Mouse (Mus musculus) kidney, postnatal 4 days (tissue): ENCODE results near the gene Cfap43.
"Not testable (repeated sequence)": the region's sequence is repeated elsewhere in the genome, so short reads cannot be mapped to it uniquely, and the experiment has no call there.

Experiments
- DNase-seq, 2 experiments: peaks; one replicate each; pipeline ENCODE4 v3.0.0; 2021; ENCODE audit warnings: mixed read lengths in 2 of 2

Cfap43 gene

DNA sequence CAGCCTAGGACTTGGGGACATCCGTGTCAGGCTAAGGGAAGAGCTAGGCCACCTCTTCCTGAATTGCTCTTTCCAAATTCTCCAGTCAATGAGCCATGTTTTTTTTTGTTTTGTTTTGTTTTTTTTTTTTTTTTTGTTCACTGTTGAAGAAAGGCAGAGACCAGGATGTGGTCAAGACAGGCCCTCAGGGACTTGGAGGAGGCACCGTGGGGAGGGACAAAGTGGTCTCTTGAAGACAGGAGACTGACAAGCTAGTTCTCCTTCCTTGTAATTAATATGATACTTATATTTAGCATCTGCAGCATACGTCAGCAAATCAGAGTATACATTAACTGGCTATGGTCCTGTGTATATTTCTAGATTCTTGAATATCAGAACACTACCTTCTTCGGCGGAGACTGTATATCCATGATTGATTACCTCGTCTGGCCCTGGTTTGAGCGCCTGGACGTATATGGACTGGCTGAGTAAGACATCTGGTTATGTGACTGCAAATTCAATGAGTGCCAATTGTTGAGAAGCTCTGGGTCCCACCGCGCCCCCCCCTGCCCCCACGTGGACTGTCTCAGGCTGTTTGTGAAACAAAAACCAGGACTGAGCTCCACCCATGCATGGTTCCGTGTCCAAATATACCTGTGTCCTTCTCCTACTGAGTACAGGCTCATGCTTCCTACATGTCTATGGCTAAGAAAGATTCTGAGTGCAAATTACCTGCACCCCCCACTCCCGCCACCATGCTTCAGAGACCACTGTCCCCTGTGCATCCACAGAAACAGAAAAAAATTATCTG is 34.6 kb downstream of the Cfap43 start:
- no peak for DNase-seq

DNA sequence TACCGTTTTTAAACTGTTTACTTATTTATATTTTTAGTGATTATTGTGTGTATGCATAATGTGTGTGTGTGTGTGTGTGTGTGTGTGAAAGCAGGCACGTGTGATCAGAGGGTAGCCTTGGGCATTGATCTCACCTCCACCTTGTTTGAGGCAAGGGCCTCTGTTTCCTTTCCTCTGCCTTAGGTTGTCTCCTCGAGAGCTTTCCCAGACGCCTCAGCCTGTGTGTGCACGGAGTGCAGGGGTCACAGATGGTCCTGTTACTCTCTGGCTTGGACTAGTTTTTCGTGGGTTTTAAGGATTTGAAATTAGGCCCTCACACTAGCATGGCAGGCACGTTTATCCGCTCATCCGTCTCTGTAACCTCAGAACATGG is 36.2 kb downstream of the Cfap43 start:
- DNase-seq: no peak

DNA sequence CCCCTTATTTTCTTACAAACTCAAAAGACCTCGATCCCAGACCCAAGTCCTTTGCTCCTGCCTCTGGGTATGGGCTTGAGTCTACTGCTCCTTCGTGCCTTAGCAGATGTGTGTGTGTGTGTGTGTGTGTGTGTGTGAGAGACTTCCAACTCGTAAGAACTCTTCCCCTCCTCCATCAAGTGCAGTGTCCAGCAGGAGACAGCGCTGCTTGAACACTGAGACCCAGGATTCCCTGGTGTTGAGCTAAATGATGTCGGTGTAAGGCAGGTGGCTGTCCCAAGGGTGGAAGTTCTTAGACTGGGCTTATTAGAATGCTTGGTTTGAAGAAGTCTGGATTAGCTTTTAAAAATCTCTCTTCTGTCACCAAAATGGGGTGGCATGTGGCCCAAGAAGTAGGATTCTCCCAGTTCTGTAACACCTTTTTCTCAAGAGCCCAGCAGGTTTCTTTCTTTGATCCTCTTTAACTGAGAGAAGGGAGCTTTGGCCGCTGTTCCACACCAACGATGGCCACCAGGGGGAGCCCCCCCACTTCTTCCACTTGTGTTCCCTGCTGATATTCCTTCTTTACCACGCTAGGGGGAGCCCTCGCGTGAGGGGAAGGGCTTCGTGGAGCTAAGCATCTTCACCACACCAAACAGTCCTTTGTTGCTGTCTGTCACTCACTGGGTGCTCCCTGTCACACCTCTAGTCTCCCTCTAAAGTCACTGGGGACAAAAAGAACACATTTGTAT is 36.8 kb downstream of the Cfap43 start:
- DNase-seq: peak; percentile 88 to 89

DNA sequence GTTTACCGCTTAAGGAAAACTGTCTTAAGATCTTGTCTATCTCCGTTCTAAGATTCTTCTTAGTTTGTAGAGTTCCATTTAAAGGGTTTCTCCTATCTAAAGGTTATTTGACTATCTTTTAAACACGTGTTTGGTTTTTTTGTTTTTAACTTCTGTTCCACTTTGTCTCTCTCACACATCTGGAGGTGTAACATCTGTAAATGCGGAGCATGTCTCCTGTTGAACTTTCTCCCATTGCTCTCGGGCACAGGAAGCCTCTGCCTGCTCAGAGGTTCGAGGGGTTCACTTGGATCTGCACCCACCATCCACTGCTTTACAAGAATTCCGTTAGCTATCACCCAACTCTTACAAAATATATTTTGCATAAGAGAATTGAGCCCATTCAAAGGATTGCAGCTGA is 37.5 kb downstream of the Cfap43 start:
- no peak for DNase-seq

DNA sequence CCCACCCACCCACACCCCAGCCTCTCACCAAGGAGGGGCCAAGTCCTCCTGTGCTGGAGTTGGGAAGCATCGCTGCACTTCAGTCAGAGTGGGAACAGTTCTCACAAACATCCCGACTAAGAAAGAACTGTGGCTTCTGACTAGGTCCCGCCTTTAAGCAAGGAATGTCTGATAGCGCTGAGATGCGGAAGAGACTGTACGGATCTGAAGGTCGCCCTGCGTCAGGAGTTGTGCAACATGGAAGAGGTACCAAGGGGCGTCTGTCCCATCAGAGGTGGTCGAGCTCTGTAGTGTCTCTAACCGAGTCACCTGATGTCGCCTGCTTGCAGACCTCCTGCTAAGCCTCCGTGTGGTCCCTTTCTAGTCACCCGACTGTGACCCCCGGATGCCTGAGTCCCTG is 42.8 kb downstream of the Cfap43 start:
- DNase-seq: no peak

DNA sequence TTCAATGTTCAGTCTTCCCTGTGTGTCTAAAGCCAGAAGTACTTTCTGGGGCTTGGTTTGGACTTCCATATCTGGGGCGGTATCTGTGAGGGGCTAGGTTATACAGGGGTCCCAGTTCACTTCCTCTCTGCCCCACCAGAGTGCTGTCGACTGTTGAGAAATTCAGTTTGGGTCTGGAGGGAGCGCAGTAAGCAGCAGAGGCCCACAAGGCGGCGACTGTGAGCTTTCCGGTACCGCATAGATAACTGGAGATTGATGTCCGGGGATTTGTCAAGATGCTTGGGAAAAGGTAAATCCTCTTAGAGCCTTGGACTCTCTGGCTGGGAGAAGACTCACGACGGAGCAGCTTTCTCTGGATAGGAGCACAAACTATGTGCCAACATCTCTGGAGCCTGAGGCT is 47.6 kb downstream of the Cfap43 start:
- DNase-seq: peak; percentile 48 to 56

DNA sequence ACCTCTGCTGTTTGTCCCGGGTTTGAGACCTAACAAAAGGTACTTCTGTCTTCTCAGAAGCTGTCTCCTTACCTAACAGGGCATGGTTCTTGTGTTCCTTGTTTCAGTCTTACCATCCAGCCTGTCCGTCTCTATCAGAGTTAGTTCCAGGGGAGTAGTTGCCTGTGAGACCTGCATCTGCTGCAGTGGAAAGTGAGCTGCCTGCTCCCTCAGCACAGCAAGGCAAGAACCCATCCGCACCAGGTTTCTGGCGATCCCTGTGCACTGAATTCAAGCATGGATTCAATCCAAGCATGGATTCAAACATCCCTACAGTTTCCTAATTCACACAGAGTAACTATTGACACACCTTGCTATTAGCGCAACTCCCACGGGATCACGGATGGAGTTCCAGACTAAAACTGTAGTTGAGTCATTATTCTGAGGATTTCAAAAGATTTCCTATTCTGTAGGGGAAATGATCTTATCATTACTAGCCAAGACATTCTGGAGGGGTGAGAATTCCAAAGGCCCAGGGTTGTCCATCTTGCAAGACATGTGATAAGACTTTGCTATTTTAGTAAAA is 48.9 kb downstream of the Cfap43 start:
- no peak for DNase-seq

DNA sequence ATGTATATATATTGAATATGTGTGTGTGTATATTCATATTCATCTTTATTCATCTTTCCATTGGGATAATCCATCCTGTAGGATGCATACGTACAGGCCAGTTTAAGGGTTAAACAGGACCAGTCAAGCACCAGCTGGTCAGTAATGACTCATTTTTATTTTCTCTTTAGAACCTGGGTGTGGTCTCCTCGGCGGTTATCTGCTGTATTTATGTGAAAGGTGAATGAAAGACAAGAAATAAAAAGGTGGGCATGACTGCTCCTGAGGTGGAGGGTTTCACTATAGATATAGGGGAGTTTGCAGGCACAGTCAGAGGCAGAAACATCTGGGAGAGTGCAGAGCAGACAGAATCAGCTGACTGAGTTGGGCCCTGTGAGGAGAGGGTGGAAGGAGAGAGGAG is 49.6 kb downstream of the Cfap43 start:
- no peak for DNase-seq

DNA sequence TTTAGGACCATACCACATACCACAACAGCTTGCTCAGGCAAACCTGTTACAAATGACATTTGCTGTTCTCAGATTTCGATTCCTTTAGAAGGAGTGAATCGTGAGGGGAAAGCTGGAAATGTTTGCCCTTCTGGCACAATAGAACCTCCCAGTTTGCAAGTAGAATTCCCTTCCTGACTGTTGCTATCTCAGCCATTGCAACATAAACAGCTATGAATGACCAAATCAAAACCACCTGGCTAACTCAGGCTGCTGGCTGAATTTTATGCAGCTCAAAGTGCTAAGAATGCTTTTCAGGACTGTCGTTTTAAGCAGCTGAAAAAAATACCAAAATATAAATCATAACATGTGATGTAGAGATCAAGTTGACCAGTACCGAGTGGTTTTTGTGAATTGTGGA is 50.1 kb downstream of the Cfap43 start:
- DNase-seq: no peak

DNA sequence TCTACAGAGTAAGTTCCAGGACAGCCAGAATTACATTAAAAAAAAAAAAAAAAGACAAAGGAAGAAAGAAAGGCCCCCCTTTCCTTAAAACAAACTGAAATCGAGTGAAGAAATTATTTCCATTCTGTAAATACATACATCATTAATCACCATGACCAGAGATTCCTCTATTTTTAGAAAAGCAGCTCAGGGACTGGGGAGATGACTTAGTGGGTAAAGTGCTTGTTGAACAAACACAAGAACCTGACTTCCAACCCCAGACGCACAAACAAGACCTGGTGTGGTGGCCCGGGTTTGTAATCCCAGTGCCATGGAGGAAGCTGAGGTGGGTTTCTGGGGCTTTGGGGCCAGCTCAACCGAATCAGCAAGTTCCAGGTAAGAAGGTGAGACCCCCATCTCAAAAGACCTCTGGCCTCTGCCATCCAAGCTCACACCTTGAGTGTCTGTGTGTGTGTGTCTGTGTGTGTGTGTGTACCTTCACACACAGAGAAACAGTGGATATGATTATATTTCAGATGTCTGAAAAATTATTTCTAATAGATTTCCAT is 51.4 kb downstream of the Cfap43 start:
- DNase-seq: no peak

DNA sequence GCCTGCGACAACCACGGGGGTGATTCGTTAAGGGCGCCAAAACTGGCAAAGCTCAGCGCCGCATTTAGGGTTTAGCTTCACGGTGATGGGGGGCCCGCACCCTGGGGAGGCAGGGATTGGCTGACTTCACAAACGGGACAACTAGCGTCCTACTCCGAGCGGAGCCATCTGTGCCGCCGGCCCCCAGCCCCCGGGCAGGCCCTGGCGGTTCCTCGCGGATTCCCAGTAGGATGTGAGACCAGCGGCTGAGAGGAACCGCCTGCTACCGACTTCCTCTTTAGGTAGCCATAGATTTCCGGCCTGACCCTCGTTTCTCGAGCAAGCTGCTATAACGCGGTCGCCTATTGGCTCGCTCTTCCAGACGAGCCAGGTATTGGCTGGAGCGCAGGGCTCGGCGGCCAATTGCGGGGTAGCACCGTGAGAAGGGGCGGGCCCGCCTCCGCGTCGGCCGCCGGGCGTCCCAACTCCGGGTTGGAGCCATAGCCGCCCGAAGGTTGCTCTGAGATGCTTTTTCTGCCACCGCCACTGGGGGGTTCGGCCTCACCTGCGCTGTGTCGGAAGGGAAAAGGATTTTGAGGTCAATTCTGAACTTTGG is 53.6 kb downstream of the Cfap43 start, which contains the start of gene Gsto2:
Gene Gsto2, plus strand, starts transcription at position 182 of the 595 bp plus-strand sequence.
- DNase-seq: peak; percentile 94 to 97

DNA sequence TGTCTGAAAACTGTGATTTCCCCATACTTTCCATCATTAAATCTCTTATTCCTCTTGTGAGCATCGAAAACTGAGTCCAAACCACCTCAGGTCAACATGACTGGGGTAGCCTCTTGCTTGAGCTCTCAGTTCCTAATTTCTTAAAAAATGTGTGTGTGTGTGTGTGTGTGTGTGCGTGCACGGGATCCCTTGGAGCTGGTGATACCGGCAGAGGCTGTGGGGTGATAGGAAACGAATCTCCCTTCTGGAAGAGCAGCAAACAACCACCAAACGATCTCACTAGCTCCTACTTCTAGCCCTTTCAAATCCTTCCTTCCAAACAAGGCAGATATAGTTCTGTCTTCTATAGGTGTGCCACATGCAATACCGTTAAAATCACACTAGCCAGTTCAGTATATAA is 54.4 kb downstream of the Cfap43 start:
- no peak for DNase-seq

DNA sequence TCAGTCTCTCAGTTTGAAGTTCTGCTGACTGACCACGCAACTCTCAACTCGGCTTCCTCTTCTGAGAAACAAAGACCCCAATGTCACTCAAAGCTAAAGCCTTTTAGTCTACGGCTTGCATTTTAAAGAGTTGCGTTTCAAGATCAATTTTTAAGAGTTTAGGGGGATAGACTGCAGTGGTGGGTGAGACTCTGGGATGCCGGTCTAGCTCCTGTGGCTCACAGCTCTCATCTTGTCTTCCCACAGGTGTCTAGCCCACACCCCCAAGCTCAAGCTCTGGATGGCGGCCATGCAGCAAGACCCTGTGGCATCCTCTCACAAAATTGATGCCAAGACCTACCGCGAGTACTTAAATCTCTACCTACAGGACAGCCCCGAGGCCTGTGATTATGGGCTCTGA is 55.0 kb downstream of the Cfap43 start:
- no peak for DNase-seq

DNA sequence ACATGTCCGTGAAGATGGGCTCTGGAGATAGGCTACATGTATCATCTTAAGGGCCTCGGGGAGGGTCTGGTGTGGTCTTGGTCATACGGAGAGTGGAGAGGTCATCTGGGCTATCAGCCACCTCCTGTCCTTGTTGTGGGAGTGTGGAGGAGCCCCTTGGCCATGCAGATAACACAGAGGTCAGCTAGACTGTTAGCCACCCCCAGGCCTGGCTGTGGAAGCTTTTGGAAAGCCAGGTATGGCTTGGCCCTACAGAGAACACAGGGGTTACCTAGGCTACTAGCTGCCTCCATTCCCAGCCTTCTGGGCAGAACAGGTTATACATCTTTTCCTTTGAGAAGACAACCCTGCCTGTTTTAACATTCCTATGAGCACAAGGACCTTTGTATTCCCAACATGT is 56.5 kb downstream of the Cfap43 start:
- no peak for DNase-seq

DNA sequence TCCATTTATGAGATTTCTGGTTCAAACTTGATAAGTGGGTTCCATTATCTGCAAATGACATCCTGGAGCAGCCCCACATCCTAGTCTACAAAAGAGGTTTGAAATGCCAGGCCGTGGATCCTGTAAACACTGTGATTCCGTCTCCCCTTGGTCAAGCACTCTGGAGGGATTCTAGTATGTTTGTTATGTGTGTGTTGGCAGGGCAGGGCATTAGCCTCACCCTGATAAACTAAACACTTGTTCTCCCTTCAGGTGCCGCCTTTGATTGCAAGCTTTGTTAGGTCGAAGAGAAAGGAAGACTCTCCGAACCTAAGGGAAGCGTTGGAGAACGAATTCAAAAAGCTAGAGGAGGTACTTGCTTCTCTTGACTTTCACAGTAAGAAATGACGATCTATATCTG is 59.9 kb downstream of the Cfap43 start:
- no peak for DNase-seq

DNA sequence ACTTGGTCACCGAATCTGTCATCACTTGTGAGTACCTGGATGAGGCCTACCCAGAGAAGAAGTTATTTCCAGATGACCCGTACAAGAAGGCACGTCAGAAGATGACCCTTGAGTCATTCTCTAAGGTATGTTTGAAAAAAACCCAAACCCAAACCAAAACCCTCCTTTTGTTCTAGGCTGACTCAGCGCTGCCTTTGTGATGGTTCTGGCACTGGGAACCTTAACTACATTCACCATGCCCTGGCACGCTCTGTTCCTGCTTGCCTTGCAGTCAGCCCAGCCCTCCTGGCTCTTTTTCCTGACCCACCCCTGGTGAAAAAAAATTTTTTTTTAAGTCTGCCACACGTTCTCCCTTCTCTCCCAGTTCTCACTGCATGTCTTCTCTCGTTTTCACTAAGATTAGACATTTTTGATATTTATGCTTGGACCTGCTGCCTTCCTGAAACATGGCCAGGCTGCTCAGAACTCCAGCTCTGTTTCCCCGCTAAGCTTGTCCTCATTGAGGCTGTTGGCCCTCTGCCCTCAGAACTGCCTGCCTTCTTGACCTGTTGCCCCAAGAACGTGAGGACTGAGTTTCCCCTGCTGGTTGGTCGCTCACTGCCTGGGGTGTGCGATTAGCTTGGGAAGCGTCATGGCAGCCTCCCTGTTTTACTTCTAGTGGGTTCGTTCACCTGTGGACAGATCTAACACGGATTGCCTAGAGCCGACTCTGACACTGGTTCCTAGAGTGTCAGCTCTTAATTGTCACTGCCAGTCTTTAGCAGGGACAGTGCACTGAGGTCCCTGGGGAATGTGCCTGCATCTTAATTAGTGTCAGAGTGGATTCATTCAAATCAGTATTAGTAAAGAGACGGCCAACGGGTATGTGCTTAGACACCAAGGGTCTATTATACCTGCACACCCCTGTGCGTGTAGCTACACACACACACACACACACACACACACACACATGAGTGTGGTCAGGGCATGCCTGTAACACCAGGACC is 60.8 kb downstream of the Cfap43 start:
- no peak for DNase-seq

DNA sequence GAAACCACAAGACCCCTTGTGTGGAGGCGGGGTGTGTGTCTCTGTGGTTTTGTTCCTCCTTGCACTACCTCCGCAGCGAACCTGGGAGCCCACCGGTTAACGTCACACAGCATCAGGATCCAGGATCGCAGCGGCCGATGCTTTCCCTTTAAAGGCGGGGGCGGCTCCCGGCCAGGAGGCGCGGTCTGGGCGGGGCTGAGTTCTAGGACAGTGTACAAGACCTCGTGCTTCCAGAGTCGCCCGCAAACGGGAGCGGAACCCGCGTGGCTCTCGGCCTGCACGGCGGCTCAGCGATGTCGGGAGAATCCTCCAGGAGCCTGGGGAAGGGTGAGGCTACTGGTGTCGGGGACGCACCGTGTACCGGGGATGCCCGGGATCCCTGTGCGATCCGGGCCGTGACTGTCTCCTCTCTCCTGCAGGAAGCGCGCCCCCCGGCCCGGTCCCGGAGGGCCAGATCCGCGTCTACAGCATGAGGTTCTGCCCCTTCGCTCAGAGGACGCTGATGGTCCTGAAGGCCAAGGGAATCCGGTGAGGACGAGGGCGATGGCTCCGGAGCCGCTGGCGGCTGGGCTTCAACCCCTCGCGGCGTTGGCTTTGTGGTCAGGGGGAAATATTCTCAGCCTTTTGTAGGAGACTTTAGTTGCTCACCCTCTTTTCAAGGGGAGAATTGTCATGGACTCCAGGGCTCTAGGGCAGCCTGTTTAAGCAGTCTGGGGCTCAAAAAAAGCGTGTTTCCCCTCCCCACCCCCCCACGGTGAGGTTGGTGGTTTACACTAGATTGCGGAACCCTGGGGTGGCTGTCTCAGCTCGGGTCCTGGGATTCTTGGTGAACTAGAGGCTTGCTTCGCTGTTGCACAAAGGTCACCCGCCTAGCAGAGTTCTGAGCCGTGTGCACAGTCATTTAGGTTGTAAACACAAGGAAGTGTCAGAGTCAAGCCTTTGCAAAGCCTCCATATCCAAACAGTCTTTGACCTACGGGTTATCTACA is 64.0 kb downstream of the Cfap43 start, which contains the start of gene Gsto1:
Gene Gsto1, plus strand, starts transcription at position 175 of the 988 bp plus-strand sequence.
- DNase-seq: peak; percentile 92 to 94

DNA sequence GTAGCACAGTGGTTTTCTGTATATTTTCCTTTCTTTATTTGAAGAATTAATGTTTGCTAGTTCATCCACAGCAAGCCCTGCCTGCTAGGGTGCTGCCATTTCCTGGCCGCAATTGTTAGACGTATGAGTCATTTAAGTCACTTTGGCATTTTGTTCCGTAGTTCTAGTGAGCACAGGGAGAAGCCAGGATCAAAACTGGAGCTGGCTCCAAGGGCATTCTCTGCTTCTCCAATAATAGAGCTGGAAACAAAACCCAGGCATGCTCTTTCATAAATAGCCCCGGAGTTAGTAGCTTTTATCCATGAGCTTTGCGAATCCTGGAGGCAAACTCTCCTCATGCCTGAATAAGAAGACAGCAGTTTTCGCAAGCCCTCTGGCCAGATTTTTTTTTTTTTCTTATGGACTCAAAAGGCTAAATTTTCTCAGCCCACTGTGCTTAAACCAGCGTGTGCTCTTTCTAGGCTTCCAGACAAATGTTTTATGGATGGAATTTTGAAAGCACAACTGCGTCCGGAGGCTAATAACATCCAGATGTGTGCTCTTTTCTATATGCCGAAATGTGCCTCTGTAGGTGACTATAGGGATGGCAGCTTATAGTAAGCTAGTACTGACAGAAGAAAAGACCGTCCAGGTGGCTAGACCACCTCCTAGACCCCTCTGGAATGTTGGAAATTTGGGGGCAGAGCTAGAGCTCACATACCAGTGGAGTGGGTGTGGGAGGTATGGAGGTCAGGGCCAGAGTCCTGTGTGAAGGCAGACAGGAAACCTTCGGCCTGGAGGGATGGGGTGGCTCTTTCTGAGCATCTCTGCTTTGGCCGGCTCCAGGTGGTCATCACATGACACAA is 64.9 kb downstream of the Cfap43 start:
- no peak for DNase-seq

DNA sequence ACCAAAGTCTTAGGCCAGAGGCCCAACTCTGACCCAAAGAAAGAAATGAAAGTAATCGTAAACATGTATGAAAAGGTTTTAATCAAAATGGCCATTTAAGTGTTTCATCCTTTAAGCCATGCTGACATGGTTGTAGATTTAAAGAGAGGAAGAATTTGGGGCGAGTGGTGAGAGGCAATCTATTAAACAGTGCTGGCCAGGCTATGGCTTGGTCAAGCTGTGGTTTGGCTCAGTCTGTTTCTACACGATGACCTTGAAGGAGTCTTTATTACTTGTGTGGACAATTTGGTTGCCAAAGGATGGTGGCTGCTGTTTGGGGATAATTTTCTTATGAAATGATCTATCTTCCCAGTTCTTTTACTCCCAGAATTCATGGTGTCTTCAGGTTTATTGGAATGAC is 66.0 kb downstream of the Cfap43 start:
- no peak for DNase-seq

DNA sequence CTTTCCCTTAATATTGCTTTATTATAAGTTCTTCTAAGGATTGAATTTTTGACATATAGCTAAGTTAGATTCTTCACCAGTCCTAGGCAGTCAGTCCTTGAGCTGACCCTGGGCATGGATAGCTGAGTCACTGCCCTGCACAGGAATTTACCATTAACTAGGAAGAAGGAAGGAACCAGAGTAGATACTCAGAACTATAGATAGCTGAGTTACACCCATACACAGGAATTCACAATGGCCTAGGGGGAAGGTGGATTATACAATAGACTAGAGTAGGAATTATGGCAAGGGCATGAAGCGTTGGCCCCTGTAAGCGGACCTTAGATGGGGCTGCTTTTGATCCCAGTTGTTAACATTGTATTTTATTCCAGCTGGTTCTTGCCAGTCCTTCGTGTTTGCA is 67.0 kb downstream of the Cfap43 start:
- not testable (repeated sequence) for DNase-seq
